Mouse (Mus musculus): Measurements from ENCODE around the gene 2010111I01Rik. TPM values are rescaled to one million over a fixed set of nuclear protein-coding genes. Genes with fewer than 3 reads are reported as not detected.

Gene 2010111I01Rik
- total and polyA plus RNA-seq, 2 experiments from 2014 or later = 107 to 149 TPM

DNA sequence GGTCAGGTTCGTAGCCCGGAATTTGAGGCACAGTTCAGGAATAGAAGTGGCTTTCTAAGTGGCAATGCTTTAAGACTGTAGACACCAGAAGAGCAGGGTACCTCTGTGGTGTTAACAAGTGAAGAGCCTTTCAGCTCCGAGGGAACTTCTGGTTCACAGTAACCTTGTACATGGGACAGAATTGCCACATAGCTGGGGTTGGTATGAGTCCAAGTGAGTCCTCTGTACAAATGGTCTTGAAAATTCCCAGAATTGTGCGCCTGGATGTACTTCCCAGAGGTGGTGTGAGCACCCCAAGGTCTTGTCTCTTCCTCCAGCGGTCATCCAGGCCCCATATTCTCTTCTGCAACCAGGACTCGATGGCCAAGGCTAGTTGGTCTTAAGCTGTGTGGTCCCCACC is 326.3 kb downstream of the 2010111I01Rik start:
- Histone ChIP-seq H3K36me3 (replicated peaks; ENCODE audit: control insufficient read depth, insufficient read depth, low read length) (peaks cover 80% of the 10 kb centered on the region), H3K4me3 (ENCODE audit: low read depth, low read length) (no peak overlapping the region), H3K27me3 (ENCODE audit: control insufficient read depth, insufficient read depth, low read length) (no peaks in the 10 kb centered on the region), H3K4me1 (ENCODE audit: control insufficient read depth, insufficient read depth) (peaks cover 14% of the 10 kb centered on the region; the same call in 1 of the 2 replicates), H3K9me3 (replicated peaks; ENCODE audit: control insufficient read depth, low read length) (no peaks in the 10 kb centered on the region), H3K27ac (ENCODE audit: low read depth) (no peak overlapping the region), H3K4me2 (ENCODE audit: low read depth, low read length) (no peak overlapping the region), H3K9ac (replicated peaks; ENCODE audit: low read depth, low read length) (no peak overlapping the region)
- no peak for ATAC-seq (ENCODE audit: insufficient read depth, low read depth)
- TF ChIP-seq CTCF (IDR thresholded peaks at IDR 0.05; ENCODE audit: low read depth) = no peak
- TF ChIP-seq EP300 (IDR thresholded peaks at IDR 0.05; ENCODE audit: low read depth) = no peak
- no peak for DNase-seq (ENCODE audit: low spot score)
- WGBS = 88% methylated on average over 6 of the region's 6 CpGs

DNA sequence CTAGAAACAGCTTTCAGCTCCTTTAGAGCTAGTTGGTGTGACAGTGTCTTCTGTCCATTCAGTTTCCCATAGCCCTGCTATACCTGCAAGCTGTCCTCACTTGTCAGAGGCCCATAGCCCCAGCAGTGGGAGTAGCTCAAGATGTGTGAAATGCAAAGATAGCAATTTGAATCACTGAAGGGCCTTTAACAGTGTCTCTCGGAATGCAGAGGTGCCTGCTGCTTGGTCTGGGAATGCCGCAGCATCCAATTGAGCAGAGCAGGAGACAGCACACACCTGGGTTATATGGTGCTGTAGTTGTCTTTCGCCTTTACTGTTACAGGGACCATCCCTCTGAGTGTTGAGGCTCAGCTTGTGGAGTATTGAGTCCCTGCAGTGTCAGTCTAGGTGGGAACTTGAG is 329.0 kb downstream of the 2010111I01Rik start:
- no peaks in the 10 kb centered on the region for H3K9me3 ChIP-seq (replicated peaks; ENCODE audit: control insufficient read depth, low read length)
- H3K4me3 ChIP-seq (ENCODE audit: low read depth, low read length) = no peak overlapping the region
- DNase-seq (ENCODE audit: low spot score) = no peak
- WGBS = 63% methylated on average over 3 of the region's 3 CpGs
- peak overlapping the region; percentile 44 for H3K27ac ChIP-seq (ENCODE audit: low read depth)
- H3K9ac ChIP-seq (replicated peaks; ENCODE audit: low read depth, low read length) = no peak overlapping the region
- H3K4me2 ChIP-seq (ENCODE audit: low read depth, low read length) = no peak overlapping the region
- TF ChIP-seq EP300 (IDR thresholded peaks at IDR 0.05; ENCODE audit: low read depth) (no peak), CTCF (IDR thresholded peaks at IDR 0.05; ENCODE audit: low read depth) (no peak)
- H3K4me1 ChIP-seq (ENCODE audit: control insufficient read depth, insufficient read depth) = peaks cover 14% of the 10 kb centered on the region; the same call in 1 of the 2 replicates
- no peak for ATAC-seq (ENCODE audit: insufficient read depth, low read depth)
- peaks cover 80% of the 10 kb centered on the region for H3K36me3 ChIP-seq (replicated peaks; ENCODE audit: control insufficient read depth, insufficient read depth, low read length)
- H3K27me3 ChIP-seq (ENCODE audit: control insufficient read depth, insufficient read depth, low read length) = no peaks in the 10 kb centered on the region

DNA sequence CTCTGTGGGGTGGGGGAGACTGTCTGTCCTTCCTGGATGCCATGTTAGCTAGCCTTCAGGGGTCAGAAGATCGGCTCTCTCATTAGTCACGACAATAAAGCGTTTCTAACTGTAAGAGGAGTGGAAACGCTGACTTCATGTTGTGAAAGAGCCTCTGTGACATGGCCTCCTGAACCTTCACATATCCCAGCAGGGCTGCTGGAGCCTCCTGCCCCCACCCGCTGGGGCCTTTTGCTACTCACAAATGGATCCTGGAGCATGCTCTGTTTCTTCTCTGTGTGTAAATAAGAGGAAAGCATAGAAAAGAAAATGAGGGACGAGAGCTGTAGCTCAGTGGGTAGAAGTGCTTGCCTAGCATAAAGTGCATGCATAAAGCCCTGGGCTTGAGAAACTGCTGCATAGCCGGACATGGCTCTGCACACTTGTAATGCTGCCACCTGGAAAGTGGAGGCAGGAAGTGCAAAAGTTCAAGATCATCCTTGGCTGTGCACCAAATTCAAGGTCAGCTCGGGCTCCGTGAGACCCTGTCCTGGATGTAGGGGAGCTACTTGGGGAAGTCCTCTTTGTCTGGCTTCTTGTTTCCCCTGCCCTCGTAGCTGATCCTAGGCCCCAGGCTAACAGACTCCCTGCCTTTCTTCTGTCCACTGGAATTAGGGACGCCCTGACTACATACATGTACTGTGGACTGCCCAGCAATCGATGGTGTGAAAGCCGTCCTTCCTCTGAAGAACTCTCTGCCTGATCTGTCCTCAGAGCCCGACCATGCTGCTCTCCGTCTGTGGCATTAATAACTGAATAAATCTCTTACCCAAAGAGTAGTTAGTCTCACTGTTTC is 329.9 kb downstream of the 2010111I01Rik start:
- Histone ChIP-seq H3K4me1 (ENCODE audit: control insufficient read depth, insufficient read depth) (peaks cover 14% of the 10 kb centered on the region; the same call in 1 of the 2 replicates), H3K36me3 (replicated peaks; ENCODE audit: control insufficient read depth, insufficient read depth, low read length) (peaks cover 80% of the 10 kb centered on the region), H3K4me2 (ENCODE audit: low read depth, low read length) (no peak overlapping the region), H3K9ac (replicated peaks; ENCODE audit: low read depth, low read length) (no peak overlapping the region), H3K27me3 (ENCODE audit: control insufficient read depth, insufficient read depth, low read length) (no peaks in the 10 kb centered on the region), H3K4me3 (ENCODE audit: low read depth, low read length) (no peak overlapping the region), H3K27ac (ENCODE audit: low read depth) (peak overlapping the region; percentile 44), H3K9me3 (replicated peaks; ENCODE audit: control insufficient read depth, low read length) (no peaks in the 10 kb centered on the region)
- peak; percentile 43 for ATAC-seq (ENCODE audit: insufficient read depth, low read depth)
- DNase-seq (ENCODE audit: low spot score) = no peak
- 33% methylated on average over 15 of the region's 15 CpGs for WGBS
- TF ChIP-seq CTCF (IDR thresholded peaks at IDR 0.05; ENCODE audit: low read depth) (no peak), EP300 (IDR thresholded peaks at IDR 0.05; ENCODE audit: low read depth) (no peak)

DNA sequence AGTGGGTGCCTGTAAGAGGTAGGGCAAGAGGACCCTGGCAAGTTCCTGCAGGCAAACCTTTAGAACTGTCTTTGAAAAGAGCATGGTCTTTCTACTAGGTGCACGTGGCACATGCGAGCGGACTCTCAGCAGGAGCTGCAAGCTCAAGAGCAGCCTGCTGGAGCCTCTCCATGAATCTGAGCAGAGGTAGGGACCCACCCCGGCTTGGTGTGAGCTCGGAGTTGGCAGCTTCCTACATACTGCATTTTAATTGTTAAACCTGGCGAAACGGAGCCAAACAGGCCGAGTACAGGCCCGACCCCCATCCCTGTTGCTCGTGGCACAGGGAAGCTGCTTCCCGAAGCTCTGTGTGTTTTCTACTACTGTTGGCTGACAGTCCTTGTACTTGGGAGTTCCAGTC is 331.6 kb downstream of the 2010111I01Rik start:
- no peaks in the 10 kb centered on the region for H3K9me3 ChIP-seq (replicated peaks; ENCODE audit: control insufficient read depth, low read length)
- H3K4me1 ChIP-seq (ENCODE audit: control insufficient read depth, insufficient read depth) = peaks cover 14% of the 10 kb centered on the region; the same call in 1 of the 2 replicates
- no peak overlapping the region for H3K4me2 ChIP-seq (ENCODE audit: low read depth, low read length)
- 83% methylated on average over 11 of the region's 11 CpGs for WGBS
- H3K27me3 ChIP-seq (ENCODE audit: control insufficient read depth, insufficient read depth, low read length) = no peaks in the 10 kb centered on the region
- H3K27ac ChIP-seq (ENCODE audit: low read depth) = no peak overlapping the region
- H3K4me3 ChIP-seq (ENCODE audit: low read depth, low read length) = no peak overlapping the region
- ATAC-seq (ENCODE audit: insufficient read depth, low read depth) = no peak
- H3K9ac ChIP-seq (replicated peaks; ENCODE audit: low read depth, low read length) = no peak overlapping the region
- no peak for TF ChIP-seq CTCF (IDR thresholded peaks at IDR 0.05; ENCODE audit: low read depth)
- no peak for TF ChIP-seq EP300 (IDR thresholded peaks at IDR 0.05; ENCODE audit: low read depth)
- peaks cover 80% of the 10 kb centered on the region for H3K36me3 ChIP-seq (replicated peaks; ENCODE audit: control insufficient read depth, insufficient read depth, low read length)
- DNase-seq (ENCODE audit: low spot score) = no peak

DNA sequence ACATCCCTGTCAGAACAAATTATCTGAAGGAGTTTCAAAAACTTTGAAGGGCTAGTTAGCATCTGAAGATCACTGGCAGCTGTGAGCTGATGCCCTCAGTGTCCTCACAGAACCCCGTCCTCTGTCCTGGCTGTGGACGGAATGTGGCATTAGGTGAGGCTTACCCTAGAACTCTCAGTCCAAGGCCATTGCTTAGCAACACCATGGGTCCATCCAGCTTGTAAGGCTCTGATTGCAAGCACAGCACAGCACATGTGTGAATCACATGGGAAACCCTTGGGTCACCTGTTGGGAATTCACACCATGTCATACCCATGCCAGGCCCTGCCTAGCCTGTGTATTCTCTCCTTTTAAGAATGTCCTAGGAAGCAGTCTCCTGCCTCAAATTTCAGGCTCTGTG is 332.3 kb downstream of the 2010111I01Rik start:
- peaks cover 80% of the 10 kb centered on the region for H3K36me3 ChIP-seq (replicated peaks; ENCODE audit: control insufficient read depth, insufficient read depth, low read length)
- DNase-seq (ENCODE audit: low spot score) = no peak
- 85% methylated on average over 2 of the region's 2 CpGs for WGBS
- H3K27me3 ChIP-seq (ENCODE audit: control insufficient read depth, insufficient read depth, low read length) = no peaks in the 10 kb centered on the region
- no peak overlapping the region for H3K9ac ChIP-seq (replicated peaks; ENCODE audit: low read depth, low read length)
- H3K27ac ChIP-seq (ENCODE audit: low read depth) = no peak overlapping the region
- TF ChIP-seq EP300 (IDR thresholded peaks at IDR 0.05; ENCODE audit: low read depth) = no peak
- no peak for TF ChIP-seq CTCF (IDR thresholded peaks at IDR 0.05; ENCODE audit: low read depth)
- H3K9me3 ChIP-seq (replicated peaks; ENCODE audit: control insufficient read depth, low read length) = no peaks in the 10 kb centered on the region
- H3K4me1 ChIP-seq (ENCODE audit: control insufficient read depth, insufficient read depth) = peaks cover 14% of the 10 kb centered on the region; the same call in 1 of the 2 replicates
- no peak overlapping the region for H3K4me3 ChIP-seq (ENCODE audit: low read depth, low read length)
- no peak for ATAC-seq (ENCODE audit: insufficient read depth, low read depth)
- no peak overlapping the region for H3K4me2 ChIP-seq (ENCODE audit: low read depth, low read length)

Measured in heart, postnatal 0 days (tissue).